Mouse (Mus musculus) heart, postnatal 25 days (tissue): ENCODE results near the gene Slc22a23. TPM values are rescaled to one million over a fixed set of nuclear protein-coding genes. Genes with fewer than 3 reads are reported as not detected.
A peak's percentile ranks its signal among the peaks of the same experiment; 100 is the strongest.

Experiments used
- DNase-seq: peaks from one replicate; pipeline ENCODE4 v3.0.0; 2022; ENCODE audit warnings: low spot score
- intact Hi-C: fragments of 180-260 bp; cut with DNase I; formaldehyde crosslinking; loops from one replicate; pipeline ENCODE4 v1.15.1; 2025
- total RNA-seq, 2 experiments: library from RNA; stranded (reverse); gene quantifications; 2 replicates each; pipeline ENCODE4 v1.2.3; 2021

Slc22a23 gene
- total RNA-seq, 2 experiments from 2014 or later: 8.6 to 10.7 TPM

DNA sequence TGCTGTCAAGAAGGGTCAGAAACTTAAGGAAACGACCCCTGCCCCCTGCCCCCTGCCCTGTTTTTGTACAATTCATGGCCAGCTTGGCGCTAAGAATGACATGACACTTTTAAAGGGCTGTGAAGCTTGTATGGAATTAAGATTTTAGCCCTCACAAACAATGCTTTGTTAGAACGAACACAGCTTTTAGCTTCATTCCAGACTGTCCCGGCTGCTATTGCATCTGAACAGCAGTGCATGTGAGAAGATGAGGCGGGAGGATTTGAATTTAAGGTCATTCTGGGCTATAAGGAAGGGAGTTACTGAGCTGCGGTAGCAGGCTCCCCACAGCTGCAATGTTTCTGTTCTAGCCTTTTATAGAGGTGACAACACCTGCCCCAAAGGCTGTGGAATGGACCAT lies 96.9 kb downstream of the Slc22a23 start:
- intact Hi-C loops: no loop called here

DNA sequence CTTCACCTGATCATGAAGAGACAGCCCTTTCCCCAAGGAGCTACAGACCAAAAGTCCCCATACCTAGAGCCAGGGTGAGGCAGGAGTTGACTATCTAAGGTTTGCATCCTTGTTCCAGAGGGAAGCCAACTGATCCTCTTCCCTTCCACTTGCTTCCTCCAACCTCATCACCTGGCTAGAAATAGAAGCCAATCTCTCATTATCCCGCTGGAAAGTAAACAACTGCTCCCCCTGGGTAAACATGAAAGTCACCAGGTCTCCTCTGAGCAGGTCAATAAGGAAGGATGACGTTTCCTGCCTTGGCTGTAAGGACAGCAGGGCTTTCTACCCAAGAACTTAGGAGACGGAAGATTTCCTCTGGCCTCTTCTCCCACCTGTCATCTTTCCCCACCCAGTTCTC lies 98.2 kb downstream of the Slc22a23 start:
- intact Hi-C loops: no loop called here

More for the DNA sequence above, 96.9 kb downstream of the Slc22a23 start:
- DNase-seq: no peak

DNA sequence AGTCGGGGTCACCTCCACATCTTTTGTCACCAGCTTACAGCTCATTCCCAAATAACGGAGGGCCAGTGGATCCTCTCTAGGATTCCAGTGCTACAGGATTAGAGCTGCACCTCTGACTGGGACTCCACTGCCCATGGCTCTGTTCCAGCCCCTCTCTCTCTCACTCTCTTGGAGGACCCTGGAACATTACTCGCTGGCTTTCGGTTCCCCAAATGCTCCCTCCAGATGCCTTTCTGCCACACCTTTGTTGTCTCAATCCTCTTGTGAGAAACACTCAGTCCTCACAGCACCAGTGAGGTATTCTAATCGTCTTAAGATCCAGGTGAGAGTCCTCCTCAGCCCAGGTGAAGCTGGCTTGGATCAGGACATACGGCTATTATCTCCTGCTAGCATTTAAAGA lies 99.8 kb downstream of the Slc22a23 start:
- no peak for DNase-seq
- intact Hi-C loops: no loop called here

More for the DNA sequence above, 98.2 kb downstream of the Slc22a23 start:
- DNase-seq: no peak

- no peak for DNase-seq
- intact Hi-C loops: no loop called here
Observed at GRCm38 (mm10) chr13:34244186-34244585, 100.8 kb downstream of the Slc22a23 start.

- intact Hi-C loops: no loop called here
- DNase-seq: no peak
Observed at GRCm38 (mm10) chr13:34242211-34242610, 102.8 kb downstream of the Slc22a23 start.

DNA sequence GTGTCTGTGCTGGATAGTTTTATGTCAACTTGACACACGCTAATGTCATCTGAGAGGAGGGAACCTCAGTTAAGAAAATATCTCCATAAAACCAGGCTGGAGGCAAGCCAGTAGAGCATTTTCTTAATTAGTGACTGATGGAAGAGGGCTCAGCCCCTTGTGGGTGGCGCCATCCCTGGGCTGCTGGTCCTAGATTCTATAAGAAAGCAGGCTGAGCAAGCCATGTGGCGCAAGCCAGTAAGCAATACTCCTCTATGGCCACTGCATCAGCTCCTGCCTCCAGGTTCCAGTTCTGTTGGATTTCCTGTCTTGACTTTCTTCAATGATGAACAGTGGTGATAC lies 104.9 kb downstream of the Slc22a23 start:
- intact Hi-C loops: no loop called here
- DNase-seq: no peak

DNA sequence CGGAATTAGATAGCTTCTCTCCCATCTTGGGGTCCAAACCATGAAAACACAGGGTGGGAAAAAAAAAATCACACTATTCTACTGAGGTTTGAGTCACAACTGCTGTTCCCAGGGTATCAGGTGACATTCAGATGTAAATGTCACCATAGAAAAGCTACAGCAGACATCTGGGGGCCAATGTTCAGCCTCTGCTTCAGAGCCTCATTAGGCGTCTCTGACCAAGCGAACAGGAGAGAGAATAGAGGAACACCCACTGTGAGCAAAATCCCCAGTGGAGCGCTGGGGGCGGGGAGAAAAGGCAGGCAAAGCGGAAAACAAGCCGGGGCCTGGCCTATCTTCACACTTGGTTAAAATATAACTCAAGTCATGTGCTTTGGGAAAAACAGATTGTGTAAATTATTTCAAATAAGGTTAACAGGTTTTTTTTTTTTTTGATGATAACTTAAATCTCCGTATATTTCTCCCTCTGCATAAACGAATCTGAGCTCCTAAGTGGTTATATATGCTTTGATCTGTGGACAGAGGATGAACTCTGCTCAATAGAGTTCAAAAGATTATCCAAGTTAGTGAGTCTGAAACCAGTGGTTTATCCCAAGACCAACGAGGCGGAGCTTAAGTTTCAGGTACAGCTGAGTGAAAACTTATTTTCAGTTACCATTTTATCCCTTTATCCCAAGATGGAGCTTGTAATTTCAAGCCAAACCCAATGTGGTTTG lies 105.5 kb downstream of the Slc22a23 start:
- no peak for DNase-seq
- intact Hi-C loops: no loop called here

- no peak for DNase-seq
- intact Hi-C loops: no loop called here
Observed at GRCm38 (mm10) chr13:34238646-34239290, 106.2 kb downstream of the Slc22a23 start.

DNA sequence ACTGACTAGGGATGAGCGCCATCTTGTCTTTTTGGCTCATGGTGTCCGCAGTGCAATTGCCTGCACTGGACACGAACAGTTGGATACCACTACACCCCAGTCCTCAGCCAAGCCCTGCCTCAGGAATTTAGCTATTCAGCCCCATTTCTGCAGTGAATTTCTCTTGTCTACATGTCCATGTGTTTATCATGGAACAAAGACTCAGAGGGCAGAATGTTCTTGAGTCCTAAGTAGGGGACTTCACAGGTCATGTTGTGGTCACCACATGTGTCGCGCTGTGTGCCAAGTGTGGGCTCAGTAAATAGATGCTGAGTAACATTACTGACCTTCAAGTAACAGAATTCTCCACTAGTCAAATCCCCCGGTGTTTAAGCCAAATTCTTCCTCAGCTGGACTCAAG lies 109.9 kb downstream of the Slc22a23 start:
- no peak for DNase-seq
- intact Hi-C loops: no loop called here

DNA sequence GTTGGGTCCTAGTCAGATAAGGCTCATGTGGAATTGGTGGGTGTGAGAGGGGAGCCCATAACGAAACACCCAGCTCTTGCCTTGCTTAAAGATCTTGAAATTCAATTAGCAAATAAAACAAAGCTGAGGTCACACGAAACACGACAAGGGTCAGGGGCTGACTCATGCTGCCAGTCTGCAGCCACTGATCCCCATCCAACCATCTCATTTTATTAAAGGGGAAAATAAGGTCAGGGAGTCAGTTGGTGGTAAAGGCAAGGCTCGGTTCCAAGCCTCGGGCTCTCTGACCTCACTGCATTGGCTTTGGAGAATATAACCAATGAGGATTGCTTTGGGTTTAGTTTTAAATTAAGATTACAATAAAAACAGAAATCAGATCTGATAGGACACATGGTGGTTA lies 110.5 kb downstream of the Slc22a23 start:
- intact Hi-C loops: no loop called here
- no peak for DNase-seq

DNA sequence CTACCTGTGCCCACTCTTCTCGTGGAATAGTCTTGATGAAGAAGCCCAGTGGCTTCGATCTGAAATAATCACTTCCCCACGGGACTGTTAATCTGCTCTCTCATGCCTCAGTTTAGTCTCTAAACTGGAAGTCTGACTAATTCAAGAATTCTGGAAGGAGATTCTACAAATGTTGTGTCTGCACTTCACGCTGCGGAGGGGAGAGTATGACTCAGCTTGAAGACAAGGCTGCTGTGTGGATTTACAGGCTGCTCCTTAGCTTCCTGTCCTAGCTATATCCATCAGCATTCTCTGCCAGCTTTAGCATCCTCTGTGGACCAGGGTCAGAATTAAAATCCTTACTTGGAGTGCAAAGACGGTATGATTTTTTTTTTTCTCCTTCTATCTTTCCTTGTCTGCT lies 112.0 kb downstream of the Slc22a23 start:
- DNase-seq: no peak
- intact Hi-C loops: no loop called here

DNA sequence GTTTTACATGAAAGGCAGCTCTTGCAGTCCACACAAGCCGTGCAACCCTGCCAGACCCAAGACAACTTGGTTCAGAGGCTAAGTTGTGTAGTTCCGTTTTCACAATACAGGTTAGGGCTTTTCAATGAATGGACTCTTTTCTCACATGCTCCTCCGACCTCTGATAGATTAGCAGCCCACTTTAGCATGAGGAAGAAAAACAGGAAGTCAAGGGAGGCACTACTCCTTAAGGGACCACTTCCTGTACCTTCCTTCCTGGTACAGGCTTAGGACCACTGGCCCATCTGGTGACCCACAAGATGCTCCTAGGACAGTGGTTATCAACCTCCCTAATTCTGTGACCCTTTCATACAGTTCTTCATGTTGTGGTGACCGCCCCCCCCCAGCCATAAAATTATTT lies 116.1 kb downstream of the Slc22a23 start:
- DNase-seq: no peak
- intact Hi-C loops: no loop called here

DNA sequence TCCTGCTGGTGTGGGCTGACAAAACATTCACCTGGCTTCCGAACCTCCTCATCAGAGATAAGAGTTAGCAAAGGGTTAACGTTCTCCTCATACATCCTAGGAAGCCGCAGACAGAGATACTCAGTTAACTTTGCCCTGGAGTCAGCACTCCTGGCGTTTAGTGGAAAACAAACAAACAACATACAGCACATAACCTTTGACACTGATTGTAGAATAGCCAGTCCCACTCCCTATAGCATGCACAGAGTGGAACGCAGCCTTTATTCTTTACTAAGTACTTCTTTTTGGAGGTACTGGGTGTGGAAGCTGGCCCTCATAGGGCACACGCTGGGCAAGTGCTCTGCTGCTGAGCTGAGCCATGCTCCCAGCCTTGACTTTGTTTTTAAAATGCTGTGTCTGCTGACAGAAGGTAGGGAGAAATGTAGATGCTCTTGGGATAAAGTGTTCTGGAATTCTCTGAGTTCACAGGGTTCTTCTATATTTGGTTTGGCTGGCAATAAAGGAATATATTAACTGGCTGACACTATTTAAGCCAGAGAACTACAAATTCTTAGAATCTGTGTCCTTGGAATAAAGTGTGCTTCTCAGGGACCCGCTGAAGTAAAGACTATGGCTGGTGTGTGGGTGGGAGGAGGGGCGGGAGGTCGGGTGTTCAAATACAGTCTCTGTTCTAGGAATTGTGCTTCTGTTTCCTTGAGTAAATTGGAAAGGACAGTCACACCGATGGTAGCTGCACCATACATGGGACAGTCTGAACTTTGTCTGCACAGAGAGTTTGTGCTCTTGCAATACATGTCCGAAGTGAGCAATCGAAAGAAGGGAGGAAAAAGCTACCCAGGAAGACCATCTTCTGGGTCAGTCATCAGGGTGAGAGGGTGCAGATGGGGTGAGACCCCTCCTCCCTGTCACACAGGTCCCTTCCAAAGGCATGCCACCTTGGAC lies 117.0 kb downstream of the Slc22a23 start:
- no peak for DNase-seq
- intact Hi-C loops: no loop called here

GRCm38 (mm10) chr13:34226940-34227339 lies 118.0 kb downstream of the Slc22a23 start:
- intact Hi-C loops: no loop called here
- DNase-seq: no peak

DNA sequence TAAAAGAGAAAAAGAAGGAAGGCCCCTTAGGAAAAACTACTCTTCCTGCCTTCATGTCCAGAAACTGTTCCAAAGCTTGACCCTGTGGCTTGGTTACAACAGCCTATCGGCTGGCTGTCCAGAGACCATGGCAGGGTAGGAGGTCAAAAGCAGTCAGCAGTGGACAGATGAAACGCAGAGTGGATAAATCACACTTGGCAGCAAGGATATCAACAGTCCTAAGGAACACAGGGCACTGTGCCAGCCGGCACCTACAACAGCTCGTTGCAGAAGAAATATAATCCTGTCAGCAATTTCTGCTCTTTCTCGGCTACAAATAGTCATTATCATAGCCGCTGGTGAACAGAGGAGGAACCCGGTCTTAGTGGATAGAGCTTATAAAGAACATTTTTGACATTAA lies 122.0 kb downstream of the Slc22a23 start:
- DNase-seq: peak; percentile 2
- intact Hi-C loops: no loop called here

- DNase-seq: no peak
- intact Hi-C loops: loop anchor here (10.0 kb wide), 1 partner anchor 115 kb away; no protein-coding TSS in a partner anchor
Observed at GRCm38 (mm10) chr13:34219728-34220127, 125.3 kb downstream of the Slc22a23 start.

- intact Hi-C loops: loop anchor here (10.0 kb wide), 1 partner anchor 116 kb away; no protein-coding TSS in a partner anchor
- DNase-seq: no peak
Observed at GRCm38 (mm10) chr13:34218776-34219175, 126.2 kb downstream of the Slc22a23 start.

GRCm38 (mm10) chr13:34214855-34215254 lies 130.1 kb downstream of the Slc22a23 start:
- no peak for DNase-seq
- intact Hi-C loops: loop anchor here (10.0 kb wide), 1 partner anchor 120 kb away; no protein-coding TSS in a partner anchor

- no peak for DNase-seq
- intact Hi-C loops: loop anchor here (10.0 kb wide), 1 partner anchor 122 kb away; no protein-coding TSS in a partner anchor
Observed at GRCm38 (mm10) chr13:34212735-34213212, 132.2 kb downstream of the Slc22a23 start.

GRCm38 (mm10) chr13:34211261-34211775 lies 133.7 kb downstream of the Slc22a23 start:
- DNase-seq: no peak
- intact Hi-C loops: loop anchor here (10.0 kb wide), 1 partner anchor 123 kb away; no protein-coding TSS in a partner anchor
